Mouse (Mus musculus): ENCODE measurements around the gene Cdk10. TPM values are rescaled to one million over a fixed set of nuclear protein-coding genes. Genes with fewer than 3 reads are reported as not detected.
A peak's percentile ranks its signal among the peaks of the same experiment; 100 is the strongest.

The Cdk10 gene
- total and polyA plus RNA-seq, 3 experiments: 24.8 to 35.7 (median 33.9) TPM

DNA sequence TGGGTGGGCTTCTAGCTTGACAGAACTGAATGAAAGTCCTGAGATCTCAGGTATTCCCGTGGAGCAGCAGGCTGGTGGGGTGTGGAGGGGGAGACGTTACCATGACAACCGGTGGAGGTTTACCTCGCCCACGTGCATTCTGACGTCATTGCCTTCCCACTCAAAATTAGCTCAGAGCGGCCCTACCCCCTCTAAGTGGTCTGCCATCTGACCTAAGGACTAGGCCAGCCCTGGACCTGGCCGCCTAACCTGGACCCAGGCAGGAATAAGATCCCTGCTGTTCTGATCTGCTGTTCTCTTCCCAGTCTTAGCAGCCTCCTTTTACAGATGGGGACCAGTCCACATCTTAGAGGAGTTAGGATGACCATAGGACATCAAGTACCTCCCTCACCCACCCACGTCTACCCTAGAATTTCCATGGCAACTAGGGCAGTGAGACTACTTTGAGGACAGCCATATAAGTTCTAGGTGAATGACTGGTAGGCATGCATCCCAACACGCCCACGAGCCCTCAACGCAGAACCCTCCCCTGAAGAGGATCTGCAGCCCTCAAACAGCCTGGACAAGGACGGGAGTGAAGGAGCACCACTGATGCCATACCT lies 10.4 kb downstream of the Cdk10 start:
- no peaks in the 10 kb centered on the region for H3K27me3 ChIP-seq (replicated peaks)
- H3K9me3 ChIP-seq (replicated peaks; ENCODE audit: low read length): no peaks in the 10 kb centered on the region
- peaks cover 8 to 31% of the 10 kb centered on the region in 2 experiments for H3K36me3 ChIP-seq (replicated peaks in 1 of 2; ENCODE audit: control insufficient read depth in 1 of 2, insufficient read depth in 1 of 2, low read length in 1 of 2)
- no peak overlapping the region; the same call in 1 of the 2 replicates for H3K9ac ChIP-seq (ENCODE audit: insufficient read depth, low read depth)
- H3K4me2 ChIP-seq (ENCODE audit: insufficient read depth, low read depth, poor library complexity, severe bottlenecking): peak overlapping the region; percentile 61
- dilution Hi-C loops (cut with MboI; ENCODE audit: extremely low pct_ligation_motif_present, extremely low pct_unique_long_range_greater_than_20kb, low sequenced_read_pairs) (no loop called here), in situ Hi-C loops (cut with MboI; ENCODE audit: low pct_ligation_motif_present, low pct_unique_long_range_greater_than_20kb, low sequenced_read_pairs) (no loop called here)
- TF ChIP-seq ZC3H11A (IDR thresholded peaks at IDR 0.05; ENCODE audit: low read depth, low read length) (no peak), TBP (conservative IDR thresholded peaks at IDR 0.05; ENCODE audit: low read depth, low read length) (no peak), RAD21 (IDR thresholded peaks at IDR 0.05; ENCODE audit: low read depth, low read length) (no peak), PAX5 (IDR thresholded peaks at IDR 0.05; ENCODE audit: low read length) (no peak), SMC3 (IDR thresholded peaks at IDR 0.05; ENCODE audit: low read depth, low read length) (no peak), KAT2A (IDR thresholded peaks at IDR 0.05; ENCODE audit: insufficient replicate concordance, low read length) (no peak), RCOR1 (conservative IDR thresholded peaks at IDR 0.05; ENCODE audit: low read depth, low read length) (no peak), MYC (IDR thresholded peaks at IDR 0.05; ENCODE audit: low read depth, low read length) (no peak)
- H3K27ac ChIP-seq (ENCODE audit: insufficient read depth, low read depth): no peak overlapping the region
- peak overlapping the region in 2 of 3 experiments; percentile 72 to 77 for H3K4me3 ChIP-seq (replicated peaks in 1 of 3; ENCODE audit: low read depth in 2 of 3, low read length in 2 of 3, poor library complexity in 1 of 3)
- peaks cover 13 to 17% of the 10 kb centered on the region in 2 experiments for H3K4me1 ChIP-seq (ENCODE audit: control insufficient read depth in 1 of 2, insufficient read depth in 2 of 2)
- no peak for DNase-seq (ENCODE audit: extremely low read depth)
- H3K79me2 ChIP-seq (replicated peaks; ENCODE audit: control insufficient read depth, extremely low read depth, insufficient read depth, poor library complexity, severe bottlenecking): no peaks in the 10 kb centered on the region

DNA sequence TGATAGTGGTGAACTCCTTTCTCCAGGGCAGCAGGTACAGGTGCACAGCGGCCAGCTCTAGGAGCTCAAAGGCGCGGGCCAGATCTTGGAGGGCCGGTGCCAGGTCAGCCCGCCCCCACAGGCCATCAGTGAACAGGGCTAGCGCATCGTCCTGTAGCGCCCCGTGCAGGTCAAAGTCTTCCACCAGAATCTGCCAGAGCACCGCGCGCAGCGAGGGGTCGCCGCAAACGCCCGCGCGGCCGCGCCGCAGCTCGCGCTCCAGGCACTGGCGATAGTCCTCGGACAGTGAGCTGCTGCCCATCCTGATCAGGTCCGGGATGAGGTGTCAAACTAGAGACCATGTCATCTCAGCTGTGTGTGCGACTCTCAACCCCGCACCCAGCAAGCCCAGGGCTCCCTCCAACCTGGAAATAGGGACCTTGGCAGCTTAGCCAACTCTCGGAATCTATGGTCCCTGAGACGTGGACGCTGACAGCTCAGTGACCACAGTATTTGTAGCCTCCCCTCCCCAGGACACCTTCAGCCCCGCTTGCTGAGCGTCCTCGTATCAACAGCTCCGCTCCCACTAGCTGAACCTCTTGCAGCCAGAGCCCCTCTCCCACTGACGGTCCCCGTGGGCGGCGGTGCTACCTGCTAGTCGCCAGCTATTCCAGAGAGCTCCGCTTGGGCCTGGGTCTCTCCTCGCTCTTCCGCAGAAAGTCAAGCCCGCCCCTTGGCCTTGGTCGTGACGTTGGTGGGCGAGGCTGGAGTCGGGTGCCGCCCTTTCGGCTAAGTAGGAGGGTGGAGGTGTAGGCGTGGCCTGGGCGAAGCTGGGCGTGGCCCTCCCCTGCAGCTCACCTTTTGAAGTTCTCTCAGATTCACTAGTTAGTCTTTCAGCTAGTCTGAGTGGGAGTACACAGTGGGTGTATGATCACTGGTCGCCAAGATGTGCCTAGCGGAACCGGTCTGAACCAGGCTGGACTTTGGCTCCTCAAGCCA lies 11.2 kb downstream of the Cdk10 start, which contains the start of gene Spata2l:
Spata2l (minus strand) TSS at position 714 of the 978 bp plus-strand sequence.
- dilution Hi-C loops (cut with MboI; ENCODE audit: extremely low pct_ligation_motif_present, extremely low pct_unique_long_range_greater_than_20kb, low sequenced_read_pairs) (no loop called here), in situ Hi-C loops (cut with MboI; ENCODE audit: low pct_ligation_motif_present, low pct_unique_long_range_greater_than_20kb, low sequenced_read_pairs) (no loop called here)
- DNase-seq (ENCODE audit: extremely low read depth): peak; percentile 83

More for the DNA sequence above, 11.2 kb downstream of the Cdk10 start, which contains the start of gene Spata2l:
- no peak for TF ChIP-seq E2F4 (IDR thresholded peaks at IDR 0.05; ENCODE audit: insufficient replicate concordance, low read depth, low read length)
- TF ChIP-seq CHD1 (IDR thresholded peaks at IDR 0.05; ENCODE audit: low read depth, low read length): no peak
- no peak for TF ChIP-seq JUND (conservative IDR thresholded peaks at IDR 0.05; ENCODE audit: low read depth, low read length)
- TF ChIP-seq GABPA (IDR thresholded peaks at IDR 0.05; ENCODE audit: insufficient replicate concordance, low read depth, low read length): no peak
- TF ChIP-seq MAX (IDR thresholded peaks at IDR 0.05; ENCODE audit: low read length): no peak
- peak; percentile 49; the same call in 1 of the 2 replicates for TF ChIP-seq POLR2A (IDR thresholded peaks at IDR 0.05; ENCODE audit: low read depth, low read length)
- TF ChIP-seq MAFK (IDR thresholded peaks at IDR 0.05; ENCODE audit: insufficient replicate concordance, low read length): no peak
- no peak for TF ChIP-seq JUN (IDR thresholded peaks at IDR 0.05; ENCODE audit: insufficient read depth, low read depth, low read length)
- TF ChIP-seq ZC3H11A (IDR thresholded peaks at IDR 0.05; ENCODE audit: low read depth, low read length): no peak
- TF ChIP-seq ELF1 (IDR thresholded peaks at IDR 0.05; ENCODE audit: low read depth, low read length): peak; percentile 63
- TF ChIP-seq USF1 (IDR thresholded peaks at IDR 0.05; ENCODE audit: low read depth, low read length): no peak
- no peak for TF ChIP-seq CHD2 (IDR thresholded peaks at IDR 0.05; ENCODE audit: low read length)
- no peak for TF ChIP-seq TCF12 (IDR thresholded peaks at IDR 0.05; ENCODE audit: low read depth, low read length)
- TF ChIP-seq CTCF (conservative IDR thresholded peaks at IDR 0.05 in 1 of 2, IDR thresholded peaks at IDR 0.05 in 1 of 2; ENCODE audit: low read depth in 2 of 2, low read length in 2 of 2): peak in 1 of 2 experiments; percentile 31; a peak in 2 of 4 replicates
- no peak for TF ChIP-seq USF2 (conservative IDR thresholded peaks at IDR 0.05; ENCODE audit: low read depth, low read length)
- TF ChIP-seq MEF2A (IDR thresholded peaks at IDR 0.05; ENCODE audit: borderline replicate concordance, low read depth, low read length): no peak
- Histone ChIP-seq H3K79me2 (replicated peaks; ENCODE audit: control insufficient read depth, extremely low read depth, insufficient read depth, poor library complexity, severe bottlenecking) (no peaks in the 10 kb centered on the region), H3K27me3 (replicated peaks) (no peaks in the 10 kb centered on the region), H3K36me3 (replicated peaks in 1 of 2; ENCODE audit: control insufficient read depth in 1 of 2, insufficient read depth in 1 of 2, low read length in 1 of 2) (peaks cover 3 to 27% of the 10 kb centered on the region in 2 experiments), H3K9ac (ENCODE audit: insufficient read depth, low read depth) (peak within 1 kb of the TSS; percentile 35; the same call in 1 of the 2 replicates), H3K4me2 (ENCODE audit: insufficient read depth, low read depth, poor library complexity, severe bottlenecking) (peak within 1 kb of the TSS; percentile 61), H3K9me3 (replicated peaks; ENCODE audit: low read length) (no peaks in the 10 kb centered on the region), H3K27ac (ENCODE audit: insufficient read depth, low read depth) (no peak within 1 kb of the TSS), H3K4me3 (replicated peaks in 1 of 3; ENCODE audit: low read depth in 2 of 3, low read length in 2 of 3, poor library complexity in 1 of 3) (peak within 1 kb of the TSS; percentile 72 to 95 (median 77)), H3K4me1 (ENCODE audit: control insufficient read depth in 1 of 2, insufficient read depth in 2 of 2) (peaks cover 13 to 17% of the 10 kb centered on the region in 2 experiments)

All from CH12.LX (cell line).